Mouse (Mus musculus): ENCODE data around the gene Tcp1. TPM values are rescaled to one million over a fixed set of nuclear protein-coding genes. Genes with fewer than 3 reads are reported as not detected.
"Not testable (repeated sequence)": the region's sequence is repeated elsewhere in the genome, so short reads cannot be mapped to it uniquely, and the experiment has no call there.

Gene Tcp1
- total RNA-seq, 2 experiments from 2014 or later: 218 to 221 TPM

DNA sequence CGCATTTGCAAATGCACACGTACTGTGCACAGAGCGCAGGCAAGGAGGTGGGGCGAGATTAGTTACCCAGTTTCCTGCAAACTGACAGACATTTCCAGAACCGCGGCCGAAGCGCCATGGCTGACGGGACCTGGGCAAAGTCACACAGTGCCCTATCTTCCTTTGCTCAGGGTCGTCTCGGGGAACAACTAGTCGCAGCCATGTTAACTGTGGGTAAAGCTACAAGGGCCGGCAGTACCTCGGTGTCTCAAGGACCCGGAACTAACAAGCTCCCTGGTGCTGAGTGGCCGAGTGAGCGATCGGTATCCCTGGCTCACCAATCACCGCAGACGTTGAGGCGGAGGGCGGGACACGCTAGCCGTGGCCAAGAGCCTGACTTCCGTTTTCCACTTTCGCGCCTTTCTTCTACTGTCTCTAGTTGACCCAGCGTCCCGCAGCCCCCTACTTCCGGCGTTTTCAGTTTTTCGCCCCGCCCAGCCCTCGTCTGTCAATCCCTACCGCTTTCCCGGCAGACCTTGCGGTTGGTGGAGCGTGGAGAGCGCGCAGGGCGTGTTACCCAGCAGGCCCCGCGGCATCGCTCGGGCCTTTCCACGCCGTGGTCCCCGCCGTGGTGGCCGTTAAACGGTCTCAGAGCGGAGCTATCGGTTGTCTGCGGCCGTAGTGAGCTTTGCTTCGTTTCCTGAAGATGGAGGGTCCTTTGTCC, 531 bp downstream of the Tcp1 start, which contains the start of gene Mrpl18:
Gene Mrpl18, minus strand, starts transcription at position 465 of the 703 bp plus-strand sequence.
- DNase-seq: peak; percentile 99 to 100

DNA sequence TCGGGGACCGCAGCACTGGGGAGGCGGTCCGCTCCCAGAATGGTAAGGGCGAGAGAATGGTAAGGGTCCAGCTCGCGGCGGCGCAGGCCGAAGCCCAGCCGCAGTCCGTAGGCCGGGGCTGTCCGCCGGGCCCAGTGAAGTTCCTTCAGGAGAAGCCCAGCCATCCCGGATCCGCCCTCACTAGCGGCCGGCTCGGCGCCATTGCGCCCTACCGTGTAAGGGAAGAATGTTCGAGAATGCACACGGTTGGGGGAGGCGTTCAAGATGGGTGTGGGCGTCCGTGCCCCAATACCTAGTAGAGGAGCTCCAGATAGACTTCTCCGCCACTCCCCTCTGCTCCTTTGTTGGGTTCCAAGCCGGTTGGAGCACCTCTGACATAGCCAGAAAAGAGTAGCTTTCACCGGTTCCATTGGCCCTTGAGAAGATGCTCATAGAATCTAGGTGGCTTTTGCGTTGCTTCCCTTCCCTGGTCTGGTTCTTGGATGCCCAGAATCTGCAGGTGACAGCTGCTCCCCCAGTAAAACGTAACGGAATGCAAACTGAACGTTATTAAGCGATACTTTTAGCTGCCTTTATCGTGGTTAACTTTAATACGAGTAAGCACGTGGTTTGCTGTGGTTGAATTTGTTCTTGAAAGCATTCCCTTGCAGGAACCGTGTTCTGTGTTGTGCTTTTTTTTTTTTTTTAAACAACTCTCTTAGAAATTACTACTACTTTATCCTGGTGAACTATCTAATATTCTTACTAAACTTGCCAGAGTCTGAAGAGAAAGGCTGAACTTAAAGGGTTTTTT, 1.3 kb downstream of the Tcp1 start:
- no peak for DNase-seq

DNA sequence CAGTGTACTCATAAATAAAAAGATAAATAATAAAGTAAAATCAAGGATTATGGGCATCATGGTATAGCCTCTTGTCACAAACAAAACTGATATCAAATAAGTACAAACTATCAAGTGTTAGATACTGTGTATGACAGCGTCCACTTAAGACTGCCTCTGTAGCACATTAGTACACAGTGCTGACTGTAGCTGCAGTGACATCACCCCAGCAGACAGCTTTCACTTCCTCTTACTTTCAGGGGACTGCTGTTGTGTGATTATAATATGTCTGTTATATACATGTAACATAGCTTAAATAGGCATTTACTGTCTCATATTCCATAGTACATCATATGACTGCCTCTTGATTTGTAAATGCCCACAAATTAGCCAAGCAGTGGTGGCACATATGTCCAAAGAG, 5.6 kb downstream of the Tcp1 start:
- DNase-seq: no peak

DNA sequence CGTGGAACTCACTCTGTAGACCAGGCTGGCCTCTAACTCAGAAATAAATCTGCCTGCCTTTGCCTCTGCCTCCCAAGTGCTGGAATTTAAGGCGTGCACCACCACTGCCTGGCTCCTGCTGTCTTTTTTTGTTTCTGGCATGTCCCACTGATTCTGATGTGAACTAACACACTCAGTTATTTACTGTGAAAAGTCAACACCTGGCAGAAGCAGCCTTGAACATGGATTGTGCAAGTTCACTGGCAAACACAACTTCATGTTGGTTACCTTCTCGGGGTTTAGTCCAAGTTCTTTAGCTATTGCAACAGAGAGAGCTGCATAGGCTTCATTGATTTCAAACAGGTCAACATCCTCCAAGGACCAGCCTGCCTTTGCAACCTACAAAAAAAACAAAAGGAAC, 9.5 kb downstream of the Tcp1 start:
- no peak for DNase-seq

DNA sequence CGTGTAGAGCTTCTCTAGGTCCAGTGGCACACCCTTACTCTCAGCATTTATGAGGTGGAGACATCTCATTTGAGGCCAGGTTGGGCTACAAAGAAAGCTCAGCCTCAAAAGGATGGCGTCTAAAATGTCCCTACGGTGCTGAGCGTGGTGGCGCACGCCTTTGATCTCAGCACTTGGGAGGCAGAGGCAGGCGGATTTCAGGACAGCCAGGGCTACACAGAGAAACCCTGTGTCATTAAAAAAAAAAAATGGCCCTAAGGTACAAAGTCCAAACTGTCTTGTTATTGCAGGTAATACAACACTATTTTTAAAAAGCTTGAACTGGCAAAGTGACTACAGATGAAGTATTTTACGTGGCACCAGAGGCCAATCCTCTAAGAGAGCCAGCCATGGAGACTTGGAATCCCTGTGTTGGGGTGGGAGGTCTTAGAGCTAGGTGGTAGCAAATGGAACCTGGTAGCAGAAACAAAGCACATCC, 10.2 kb downstream of the Tcp1 start:
- no peak for DNase-seq

DNA sequence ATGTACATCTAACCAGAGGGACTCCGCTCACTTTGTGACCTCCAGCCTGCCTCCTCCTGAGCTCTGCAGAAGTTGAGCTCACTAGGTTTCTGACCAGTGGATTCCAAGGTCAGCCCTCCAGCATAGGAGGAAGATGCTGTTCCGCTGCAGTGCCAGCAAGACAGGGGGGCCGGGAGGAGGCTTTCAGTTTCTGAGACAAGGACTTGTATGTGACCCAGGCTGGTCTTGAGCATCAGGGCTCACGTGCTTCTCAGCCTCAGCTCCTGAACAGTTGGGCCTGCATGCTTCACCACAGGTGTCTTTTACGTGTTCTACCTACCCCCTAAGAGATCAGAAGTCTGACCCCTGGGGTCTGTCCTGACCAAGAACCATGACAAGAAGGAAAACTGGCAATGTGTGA, 16.1 kb downstream of the Tcp1 start:
- DNase-seq: not testable (repeated sequence)

DNA sequence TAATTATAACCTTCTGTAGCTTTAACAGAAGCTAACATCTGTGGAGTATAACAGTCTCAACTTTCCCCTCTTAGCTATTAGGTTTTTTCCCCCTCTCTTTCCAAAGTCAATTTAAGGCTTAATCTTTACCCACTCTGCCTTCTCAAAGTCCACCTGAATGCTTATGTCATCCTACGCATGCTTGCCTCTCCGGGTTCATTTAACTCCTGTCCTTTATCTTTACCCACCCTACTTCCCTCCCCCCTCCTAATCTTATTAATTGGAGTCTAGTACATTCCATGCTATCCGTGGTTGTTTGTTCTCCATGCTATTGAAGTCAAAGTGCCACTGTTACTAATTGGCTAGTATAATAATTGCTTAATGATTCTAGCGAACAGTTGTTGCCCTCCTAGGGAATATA, 20.2 kb downstream of the Tcp1 start:
- DNase-seq: no peak

DNA sequence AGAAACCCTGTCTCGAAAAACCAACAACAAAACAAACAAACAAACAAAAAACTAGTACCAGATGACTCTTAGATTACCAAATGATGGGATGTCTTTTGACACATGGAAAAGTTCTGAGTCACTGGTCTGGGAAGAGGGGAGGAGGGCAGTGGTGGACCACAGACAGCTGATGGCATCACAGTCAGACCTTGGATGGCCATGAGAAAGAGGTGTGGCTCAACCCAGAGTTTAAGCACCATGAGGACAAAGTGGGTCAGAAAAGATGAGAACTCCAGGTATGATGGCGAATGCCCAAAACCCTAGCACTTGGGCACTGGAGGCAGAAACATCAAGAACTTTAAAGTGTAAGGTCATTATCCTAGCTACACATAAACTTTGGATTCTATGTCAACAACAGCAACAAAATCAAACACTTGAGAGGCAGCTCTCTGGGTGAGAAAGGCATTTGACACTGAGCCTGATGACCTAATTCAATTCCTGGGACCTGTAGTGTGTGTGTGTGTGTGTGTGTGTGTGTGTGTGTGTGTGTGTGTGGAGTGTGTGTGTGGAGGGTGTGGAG, 22.0 kb downstream of the Tcp1 start:
- DNase-seq: no peak

DNA sequence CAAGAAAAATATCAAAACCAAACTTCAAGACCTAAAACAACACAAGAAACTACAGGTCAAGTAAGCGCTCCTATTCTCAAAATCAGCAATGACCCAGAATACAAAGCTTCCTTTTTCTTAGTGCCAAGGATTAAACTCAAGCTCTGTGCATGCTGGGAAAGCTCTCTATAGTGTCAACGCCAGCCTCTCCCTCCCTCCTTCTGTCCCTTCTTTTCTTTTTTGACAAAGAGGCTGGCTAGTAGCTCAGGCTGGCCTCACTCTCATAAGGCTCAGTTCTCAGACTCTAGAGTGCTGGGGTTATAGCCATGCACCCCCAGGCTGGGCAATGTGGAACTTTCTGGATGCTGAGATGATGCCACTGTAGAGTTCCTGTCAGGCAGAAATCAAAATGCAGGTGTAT, 22.6 kb downstream of the Tcp1 start:
- no peak for DNase-seq

DNA sequence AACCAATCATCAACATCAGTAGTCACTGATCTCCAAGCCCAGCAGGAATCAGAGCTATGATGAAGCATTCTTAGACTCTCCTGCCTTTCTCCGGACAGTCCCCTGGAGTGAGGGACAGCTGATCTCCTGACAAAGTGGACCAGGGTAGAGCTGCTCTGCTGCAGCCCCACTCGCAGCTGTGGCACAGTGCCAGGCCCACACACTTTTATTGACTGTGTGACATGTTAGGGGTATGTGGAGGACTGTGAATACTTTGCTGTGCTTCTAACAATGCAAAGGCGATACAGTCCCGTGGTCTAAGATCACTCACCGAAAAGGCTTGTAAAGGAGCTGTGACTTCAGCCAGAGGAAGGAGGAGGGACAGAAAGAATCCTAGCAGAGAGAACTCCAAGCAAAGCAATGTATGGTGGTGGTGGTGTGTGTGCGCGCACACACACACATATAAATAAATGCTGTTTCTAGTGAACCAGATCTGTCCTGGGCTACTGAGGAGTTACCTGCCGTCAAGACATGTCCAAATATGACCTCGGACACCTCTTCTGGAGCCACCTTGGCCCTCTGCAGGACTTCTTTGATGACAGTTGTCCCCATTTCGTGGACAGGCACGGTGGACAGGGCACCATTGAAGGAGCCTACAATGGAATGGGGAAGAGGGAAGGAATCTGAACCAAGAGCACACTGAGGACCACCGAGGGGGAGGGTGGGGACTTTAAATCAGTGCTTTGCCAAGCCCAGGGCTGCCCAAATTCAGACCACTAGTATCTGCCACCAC, 24.1 kb downstream of the Tcp1 start:
- DNase-seq: not testable (repeated sequence)

DNA sequence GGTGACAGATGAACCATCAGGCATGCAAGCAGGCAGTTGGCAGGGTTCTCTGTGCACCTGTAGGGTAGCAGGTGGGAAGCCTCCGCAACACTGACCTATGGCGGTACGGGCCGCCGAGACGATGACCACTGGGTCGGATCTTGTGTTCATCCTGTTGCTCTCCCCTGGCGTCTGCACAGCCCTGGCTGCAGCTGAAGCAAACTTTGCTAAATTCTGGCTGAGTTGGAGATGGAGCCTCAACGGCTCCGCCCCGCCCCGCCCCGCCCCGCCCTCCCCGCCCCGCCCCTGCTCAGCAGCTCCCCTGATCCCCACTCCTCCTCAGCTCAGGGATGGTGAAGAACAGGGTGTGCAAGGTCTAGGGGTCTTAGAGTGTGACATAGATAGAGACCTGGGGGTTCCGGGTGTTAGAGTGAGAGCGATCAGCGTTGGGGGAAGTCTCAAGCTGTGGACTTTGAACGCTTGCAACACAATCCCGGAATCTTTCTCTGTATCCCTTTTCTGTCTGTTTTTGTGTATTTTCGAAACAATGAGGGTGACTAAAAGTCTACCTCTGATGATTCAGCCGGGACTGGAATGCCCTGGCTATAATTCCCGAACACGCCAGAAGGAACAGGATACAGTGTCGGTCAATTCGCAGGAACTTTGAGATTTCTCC, 24.8 kb downstream of the Tcp1 start, which contains the start of gene Acat3:
Gene Acat3, minus strand, starts transcription at position 450 of the 655 bp plus-strand sequence.
- no peak for DNase-seq

DNA sequence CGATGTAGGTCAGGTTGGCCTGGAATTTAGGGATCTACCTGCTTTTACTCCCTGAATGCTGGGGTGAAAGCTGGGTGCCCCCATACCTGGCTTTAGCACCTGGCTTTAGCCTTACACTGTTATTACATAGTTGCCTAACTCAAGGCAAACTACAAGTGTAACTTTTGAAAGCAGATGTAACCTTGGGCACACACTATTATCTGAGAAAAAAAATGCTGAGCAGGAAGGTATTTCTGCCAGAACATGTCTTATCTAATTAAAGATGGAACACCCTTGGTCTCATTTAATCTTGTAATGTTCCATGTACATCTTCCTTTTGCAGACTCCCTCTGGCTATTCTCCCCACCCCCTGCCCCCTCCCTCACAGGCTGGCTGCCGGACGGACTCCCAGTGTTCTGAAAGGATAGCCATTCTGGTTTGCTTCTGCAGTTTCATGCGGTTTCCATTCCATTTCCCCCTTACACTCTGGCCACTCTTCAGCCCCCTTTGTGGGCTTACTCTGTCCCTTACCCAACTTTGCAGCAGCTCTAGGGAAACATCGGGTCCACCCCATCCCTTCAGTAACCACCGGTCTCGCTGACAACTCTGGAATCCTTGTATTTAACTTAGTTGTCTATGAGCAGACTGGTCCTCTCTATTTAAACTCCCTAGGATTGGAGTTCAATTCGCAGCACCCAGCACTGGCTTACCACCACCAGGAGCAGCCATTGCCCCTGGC, 26.2 kb downstream of the Tcp1 start:
- no peak for DNase-seq

DNA sequence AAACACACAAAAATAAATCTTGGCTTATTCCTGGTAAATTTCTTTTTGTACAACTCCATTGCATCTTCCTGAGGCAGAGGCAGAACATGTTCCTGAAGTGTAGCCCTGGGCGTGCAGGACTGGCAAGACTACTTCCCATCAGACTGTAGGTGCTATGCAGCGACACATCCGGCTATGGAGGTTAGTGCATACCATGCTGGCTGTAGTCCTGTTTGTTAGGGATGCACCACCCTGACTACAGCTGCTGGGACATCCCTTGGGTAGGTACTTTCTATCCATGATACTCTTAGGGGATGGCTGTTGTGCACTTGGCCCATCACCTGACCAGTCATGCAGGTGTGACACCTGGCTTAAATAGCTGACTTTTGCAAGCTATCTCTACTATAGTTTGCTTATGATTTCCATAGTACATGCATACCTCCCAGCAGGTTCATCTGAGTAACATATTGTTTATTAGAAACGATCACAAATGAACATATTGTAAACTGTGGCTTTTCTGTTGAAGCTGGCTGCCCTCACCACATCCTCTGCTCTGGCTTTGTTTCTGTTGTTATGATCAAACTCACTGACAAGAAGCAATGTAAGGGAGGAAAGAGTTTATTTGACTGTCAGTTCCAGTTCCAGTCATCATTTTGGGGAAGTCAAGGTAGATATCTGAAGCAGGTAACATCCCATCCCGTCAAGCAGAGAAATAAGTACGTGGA, 27.1 kb downstream of the Tcp1 start:
- no peak for DNase-seq

DNA sequence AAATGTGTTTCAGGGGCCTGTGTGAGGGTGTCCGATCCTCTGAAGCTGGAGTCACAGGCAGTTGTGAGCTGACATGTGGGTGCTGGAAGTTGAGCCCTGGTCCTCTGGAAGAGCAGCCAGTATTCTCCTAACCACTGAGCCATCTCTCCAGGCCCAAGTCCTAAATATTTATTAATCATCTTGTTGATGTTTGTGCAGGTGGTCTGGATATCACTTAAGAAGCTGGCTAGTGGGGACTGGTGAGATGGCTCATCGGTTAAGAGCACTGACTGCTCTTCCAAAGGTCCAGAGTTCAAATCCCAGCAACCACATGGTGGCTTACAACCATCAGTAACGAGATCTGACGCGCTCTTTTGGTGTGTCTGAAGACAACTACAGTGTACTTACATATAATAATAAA, 34.2 kb downstream of the Tcp1 start:
- DNase-seq: no peak

DNA sequence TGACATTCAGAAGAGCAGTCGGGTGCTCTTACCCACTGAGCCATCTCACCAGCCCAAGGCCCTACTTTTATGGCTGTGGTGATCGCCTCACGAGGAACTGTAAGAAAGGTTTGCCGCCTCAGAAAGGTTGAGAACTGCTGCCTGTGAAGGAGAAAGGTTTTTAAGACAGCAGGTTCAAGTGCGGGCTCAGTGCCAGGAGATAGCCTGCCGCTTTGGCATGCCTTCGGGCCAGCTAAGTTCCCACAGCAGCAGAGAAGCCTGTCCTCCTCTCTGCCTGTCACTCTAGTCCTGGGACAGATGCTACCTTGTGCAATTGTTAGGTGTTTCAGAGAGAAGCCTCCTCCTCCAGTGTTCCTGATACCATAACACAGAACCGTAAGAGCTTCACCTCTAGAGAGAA, 41.2 kb downstream of the Tcp1 start:
- no peak for DNase-seq

DNA sequence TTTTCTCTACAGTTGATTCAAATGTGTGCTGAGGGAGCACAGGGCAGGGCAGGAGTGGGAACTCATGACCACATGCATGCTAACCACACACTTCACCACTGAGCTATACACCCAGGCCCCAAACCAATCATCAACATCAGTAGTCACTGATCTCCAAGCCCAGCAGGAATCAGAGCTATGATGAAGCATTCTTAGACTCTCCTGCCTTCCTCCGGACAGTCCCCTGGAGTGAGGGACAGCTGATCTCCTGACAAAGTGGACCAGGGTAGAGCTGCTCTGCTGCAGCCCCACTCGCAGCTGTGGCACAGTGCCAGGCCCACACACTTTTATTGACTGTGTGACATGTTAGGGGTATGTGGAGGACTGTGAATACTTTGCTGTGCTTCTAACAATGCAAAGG, 43.9 kb downstream of the Tcp1 start:
- not testable (repeated sequence) for DNase-seq

DNA sequence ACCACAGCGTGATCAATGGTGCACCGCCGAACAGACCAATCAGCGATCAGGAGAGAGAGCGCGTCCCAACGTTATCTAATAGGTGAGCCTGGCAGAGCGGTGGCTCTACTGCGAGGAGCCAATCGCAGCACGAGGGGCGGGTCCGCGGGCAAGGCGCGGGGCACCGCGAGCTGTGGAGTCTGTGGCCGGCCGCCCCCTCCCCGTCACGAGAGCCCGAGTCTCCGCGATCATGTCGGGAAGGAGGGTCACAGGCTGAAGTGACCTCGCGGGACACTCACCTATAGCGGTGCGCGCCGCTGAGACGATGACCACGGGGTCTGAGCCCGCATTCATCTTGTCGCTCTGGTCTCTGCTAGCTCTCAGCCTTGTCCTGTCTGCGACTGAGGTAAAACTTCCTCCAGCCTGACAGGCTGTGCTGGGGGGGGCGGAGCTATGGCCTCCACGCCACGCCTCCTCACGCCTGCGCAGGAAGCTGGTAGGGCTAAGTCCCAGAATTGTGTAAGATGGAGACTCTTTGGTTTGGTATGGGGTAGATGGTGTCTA, 44.9 kb downstream of the Tcp1 start, which contains the start of gene Acat2:
Gene Acat2, minus strand, starts transcription at position 417 of the 543 bp plus-strand sequence.
- DNase-seq: peak; percentile 94

DNA sequence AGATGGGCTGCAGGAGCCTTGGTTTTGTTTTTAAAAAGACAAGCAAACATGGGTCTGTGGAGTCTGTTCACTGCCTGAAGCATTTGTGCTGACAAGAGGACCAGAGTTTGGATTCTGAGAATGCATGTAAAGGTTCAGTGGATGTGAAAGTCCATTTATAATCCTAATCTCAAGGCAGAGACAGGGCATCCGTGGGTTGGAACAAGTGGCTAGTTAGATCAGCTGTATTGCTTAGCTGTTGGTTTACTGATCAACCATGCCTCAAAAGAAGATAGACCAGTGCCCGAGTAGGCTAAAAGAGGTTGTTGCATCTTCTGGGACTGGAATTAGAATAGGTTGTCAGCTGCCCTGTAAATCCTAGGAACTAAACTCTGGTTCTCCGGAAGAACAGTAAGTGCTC, 48.0 kb downstream of the Tcp1 start:
- DNase-seq: no peak

DNA sequence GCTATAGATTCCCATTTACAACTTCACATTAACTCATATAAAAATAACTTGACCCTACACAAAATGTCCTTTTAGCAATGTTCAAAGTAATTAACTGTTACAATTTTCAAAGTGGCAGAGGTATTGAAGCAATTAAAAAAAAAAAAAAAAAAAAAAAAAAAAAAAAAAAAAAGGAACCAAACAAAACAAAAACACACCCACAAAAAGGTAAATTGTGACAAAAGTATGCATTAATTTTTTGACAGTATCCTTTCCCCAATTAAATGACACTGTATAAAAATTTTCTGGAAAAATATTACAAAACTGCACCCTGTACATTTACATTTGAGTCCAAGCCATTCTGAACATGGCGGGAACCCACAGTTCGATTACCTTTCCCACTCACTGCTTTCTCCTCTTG, 51.7 kb downstream of the Tcp1 start:
- DNase-seq: no peak

DNA sequence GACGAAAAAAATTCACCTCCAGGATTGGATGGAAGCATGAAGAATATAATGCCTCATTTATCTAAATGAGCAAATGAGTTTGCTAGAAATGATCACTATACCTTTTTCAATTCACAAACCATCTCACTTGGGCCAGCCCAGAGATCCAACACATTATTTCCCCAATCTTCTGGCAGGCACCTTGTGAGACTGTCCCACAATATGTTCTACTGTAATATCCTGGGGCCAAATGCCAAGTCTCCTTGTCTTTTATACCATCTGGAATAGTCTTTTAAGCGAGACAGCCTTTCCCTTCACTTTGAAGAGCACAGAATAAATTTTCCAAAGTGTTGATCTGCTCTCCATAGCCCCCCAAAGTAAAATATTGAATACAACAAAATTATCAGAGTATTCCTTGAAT, 58.4 kb downstream of the Tcp1 start:
- no peak for DNase-seq

Measured in layer of hippocampus, postnatal 36 days (tissue).